Mouse (Mus musculus) 3134 (cell line): ENCODE data around the gene BC029722.
A peak's percentile ranks its signal among the peaks of the same experiment; 100 is the strongest.
"Not testable (repeated sequence)": the region's sequence is repeated elsewhere in the genome, so short reads cannot be mapped to it uniquely, and the experiment has no call there.

Source experiments
- DNase-seq: peaks from one replicate; pipeline ENCODE4 v3.0.0-alpha.2; 2011; ENCODE audit warnings: low spot score; ENCODE audit not compliant: insufficient read length; ENCODE audit errors: extremely low read depth

BC029722 gene

GRCm38 (mm10) chr2:155819392-155819448 is at the start of gene BC029722:
Gene BC029722, minus strand, starts transcription at chr2:155819426.
- DNase-seq, result no peak

- DNase-seq, result no peak
Measured at GRCm38 (mm10) chr2:155868320-155868719, 49.1 kb upstream of the BC029722 start.

- DNase-seq, result no peak
Measured at GRCm38 (mm10) chr2:155863301-155863867, 44.2 kb upstream of the BC029722 start.

- no peak for DNase-seq
Measured at GRCm38 (mm10) chr2:155862573-155863300, 43.5 kb upstream of the BC029722 start.

GRCm38 (mm10) chr2:155861581-155861980 is 42.4 kb upstream of the BC029722 start:
- DNase-seq, result no peak

GRCm38 (mm10) chr2:155860102-155860501 is 40.9 kb upstream of the BC029722 start:
- no peak for DNase-seq

GRCm38 (mm10) chr2:155852536-155852935 is 33.3 kb upstream of the BC029722 start:
- no peak for DNase-seq

- peak; percentile 74 for DNase-seq
Measured at GRCm38 (mm10) chr2:155850120-155850519, 30.9 kb upstream of the BC029722 start.

GRCm38 (mm10) chr2:155849464-155849863 is 30.2 kb upstream of the BC029722 start:
- no peak for DNase-seq

- DNase-seq, result peak; percentile 65
Measured at GRCm38 (mm10) chr2:155848291-155848690, 29.1 kb upstream of the BC029722 start.

GRCm38 (mm10) chr2:155846930-155847329 is 27.7 kb upstream of the BC029722 start:
- no peak for DNase-seq

- no peak for DNase-seq
Measured at GRCm38 (mm10) chr2:155838961-155839360, 19.7 kb upstream of the BC029722 start.

- DNase-seq, result no peak
Measured at GRCm38 (mm10) chr2:155837961-155838360, 18.7 kb upstream of the BC029722 start.

GRCm38 (mm10) chr2:155834732-155835131 is 15.5 kb upstream of the BC029722 start, which contains the start of gene Fam83c:
Gene Fam83c, minus strand, starts transcription at chr2:155834854.
- DNase-seq, result no peak

GRCm38 (mm10) chr2:155832087-155832486 is 12.9 kb upstream of the BC029722 start:
- DNase-seq, result not testable (repeated sequence)

- DNase-seq, result no peak
Measured at GRCm38 (mm10) chr2:155831302-155831701, 12.1 kb upstream of the BC029722 start.

- no peak for DNase-seq
Measured at GRCm38 (mm10) chr2:155830841-155831240, 11.6 kb upstream of the BC029722 start.

- DNase-seq, result peak; percentile 91
Measured at GRCm38 (mm10) chr2:155826630-155827424, 7.6 kb upstream of the BC029722 start, which contains the start of gene Eif6. Gene Eif6, minus strand, starts transcription at chr2:155826925.

- no peak for DNase-seq
Measured at GRCm38 (mm10) chr2:155825904-155826629, 6.8 kb upstream of the BC029722 start.

- no peak for DNase-seq
Measured at GRCm38 (mm10) chr2:155823722-155824121, 4.5 kb upstream of the BC029722 start.

- no peak for DNase-seq
Measured at GRCm38 (mm10) chr2:155820779-155821178, 1.6 kb upstream of the BC029722 start.
